Mouse (Mus musculus) forebrain, embryonic 14.5 days (tissue): ENCODE results near the gene Nppa. TPM values are rescaled to one million over a fixed set of nuclear protein-coding genes. Genes with fewer than 3 reads are reported as not detected.

Experiments used
- ATAC-seq: fragments of 200-750 bp; cut with Nextera tagmentation; 2 replicates; pipeline ENCODE4 v1.8.0; 2017; ENCODE audit warnings: mild to moderate bottlenecking, moderate library complexity
- DNase-seq: peaks from one replicate; pipeline ENCODE4 v3.0.0-alpha.2; 2015; ENCODE audit warnings: low spot score
- H3K27ac ChIP-seq: fragments of 300-500 bp; sonication (generic); 2 replicates; pipeline ENCODE4 v1.5.1; 2014; ENCODE audit warnings: low read depth, mild to moderate bottlenecking, control low read depth, low read length, moderate library complexity
- H3K27me3 ChIP-seq: fragments of 300-500 bp; sonication (generic); replicated peaks from 2 replicates; pipeline ENCODE4 v1.6.1; 2014; ENCODE audit warnings: low read length, control low read depth, mixed read lengths; ENCODE audit not compliant: control insufficient read depth, insufficient read depth
- H3K36me3 ChIP-seq: fragments of 300-500 bp; sonication (generic); 2 replicates; pipeline ENCODE4 v1.6.1; 2014; ENCODE audit warnings: low read length, control low read depth; ENCODE audit not compliant: control insufficient read depth, insufficient read depth
- H3K4me1 ChIP-seq: fragments of 300-500 bp; sonication (generic); 2 replicates; pipeline ENCODE4 v1.6.1; 2014; ENCODE audit warnings: antibody characterized with exemption, low read length, control low read depth; ENCODE audit not compliant: control insufficient read depth, insufficient read depth
- H3K4me2 ChIP-seq: fragments of 300-500 bp; sonication (generic); 2 replicates; pipeline ENCODE4 v1.6.1; 2014; ENCODE audit warnings: mild to moderate bottlenecking, control low read depth, low read length
- H3K4me3 ChIP-seq: fragments of 300-500 bp; sonication (generic); 2 replicates; pipeline ENCODE4 v1.5.1; 2014; ENCODE audit warnings: low read depth, low read length, control low read depth
- H3K9ac ChIP-seq: fragments of 300-500 bp; sonication (generic); 2 replicates; pipeline ENCODE4 v1.6.1; 2014; ENCODE audit warnings: mild to moderate bottlenecking, low read length, control low read depth, moderate library complexity
- H3K9me3 ChIP-seq: fragments of 300-500 bp; sonication (generic); replicated peaks from 2 replicates; pipeline ENCODE4 v1.6.1; 2016; ENCODE audit warnings: low read length, control low read depth, mixed read lengths; ENCODE audit not compliant: control insufficient read depth
- WGBS: fragments of 180-500 bp; shearing (Covaris S2); extraction: QIAGEN DNeasy Blood & Tissue Kit; methylation state at CpG from one replicate; pipeline ENCODE4 v1.1.7; 2014; 5-methylcytosine and 5-hydroxymethylcytosine counted together
- polyA plus RNA-seq: library from polyadenylated mRNA; unstranded; fragments of >200 nt; fragmentation: Nextera tagmentation; extraction: Ambion mirVana; gene quantifications from 2 replicates; pipeline ENCODE4 v1.2.1, GENCODE M21; 2014

The Nppa gene
- polyA plus RNA-seq, 1 experiment from 2014 or later, result 1.1 TPM

GRCm38 (mm10) chr4:148001866-148002265, 1.3 kb downstream of the Nppa start:
- DNase-seq (no peak), ATAC-seq (no peak)
- no peaks in the 10 kb centered on the region for H3K9me3 ChIP-seq
- H3K9ac ChIP-seq, result no peak overlapping the region
- no peaks in the 10 kb centered on the region for H3K27me3 ChIP-seq
- WGBS, result 48% methylated on average over 8 of the region's 8 CpGs
- H3K4me3 ChIP-seq, result no peak overlapping the region
- no peak overlapping the region for H3K4me2 ChIP-seq
- H3K4me1 ChIP-seq, result peaks cover 3% of the 10 kb centered on the region; the same call in 1 of the 2 replicates
- peaks cover 38% of the 10 kb centered on the region for H3K36me3 ChIP-seq
- no peak overlapping the region for H3K27ac ChIP-seq

DNA sequence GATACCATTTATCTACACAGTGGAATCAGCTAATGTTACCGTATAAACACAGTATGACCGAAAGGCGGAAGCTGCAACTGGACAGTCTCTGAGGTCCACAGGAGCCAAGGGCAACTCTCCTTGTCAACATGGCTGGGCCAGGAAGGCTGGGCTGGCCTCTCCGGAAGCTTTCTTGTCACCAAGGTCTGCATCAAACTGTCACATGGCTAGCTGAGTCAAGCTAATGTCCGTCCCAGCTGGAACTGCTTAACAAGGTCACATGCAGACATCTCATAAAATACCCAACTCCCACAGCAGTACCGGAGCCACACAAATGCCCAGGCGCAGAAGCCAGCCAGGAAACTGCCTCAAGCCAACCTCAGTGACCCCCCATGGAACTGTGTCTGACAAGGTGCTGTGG, 3.8 kb downstream of the Nppa start:
- Histone ChIP-seq H3K4me3 (no peak overlapping the region), H3K9me3 (no peaks in the 10 kb centered on the region), H3K27me3 (no peaks in the 10 kb centered on the region), H3K4me1 (peaks cover 3% of the 10 kb centered on the region; the same call in 1 of the 2 replicates), H3K36me3 (peaks cover 63% of the 10 kb centered on the region), H3K9ac (no peak overlapping the region), H3K4me2 (no peak overlapping the region), H3K27ac (no peak overlapping the region)
- 93% methylated on average over 7 of the region's 7 CpGs for WGBS
- ATAC-seq (no peak), DNase-seq (no peak)

- ATAC-seq, result 0 out of 2 replicates have a peak, but pooled peaks have one; percentile 21
- 76% methylated on average over 4 of the region's 4 CpGs for WGBS
- Histone ChIP-seq H3K4me3 (no peak overlapping the region), H3K9me3 (no peaks in the 10 kb centered on the region), H3K4me2 (no peak overlapping the region), H3K9ac (no peak overlapping the region), H3K27me3 (no peaks in the 10 kb centered on the region), H3K36me3 (peaks cover 98% of the 10 kb centered on the region), H3K27ac (no peak overlapping the region), H3K4me1 (no peaks in the 10 kb centered on the region)
- DNase-seq, result peak; percentile 27
Measured at GRCm38 (mm10) chr4:148008412-148008811, 7.9 kb downstream of the Nppa start.

DNA sequence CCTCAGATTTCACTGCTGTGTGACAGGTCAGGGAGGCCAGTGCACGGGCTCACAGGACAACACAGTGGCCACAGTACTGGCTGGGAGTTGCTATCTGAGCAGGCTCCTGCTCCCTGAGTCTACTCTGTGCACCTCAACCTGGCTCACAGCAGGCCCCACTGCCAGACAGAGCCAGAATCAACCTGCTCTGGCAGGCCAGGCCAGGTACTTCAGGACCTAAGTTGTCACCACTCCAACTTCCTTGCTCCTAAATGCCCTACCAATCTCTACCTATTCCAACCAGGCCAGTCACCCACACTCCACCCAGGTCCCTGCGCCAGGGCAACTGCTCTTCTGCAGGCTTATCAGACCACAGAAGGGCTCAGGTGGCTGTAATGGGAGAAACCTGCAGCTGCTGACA, 9.1 kb downstream of the Nppa start:
- no peak overlapping the region for H3K27ac ChIP-seq
- ATAC-seq, result no peak
- no peaks in the 10 kb centered on the region for H3K4me1 ChIP-seq
- WGBS, result 95% methylated on average over 2 of the region's 2 CpGs
- no peak overlapping the region for H3K9ac ChIP-seq
- no peaks in the 10 kb centered on the region for H3K27me3 ChIP-seq
- no peak for DNase-seq
- no peak overlapping the region for H3K4me2 ChIP-seq
- H3K4me3 ChIP-seq, result no peak overlapping the region
- peaks cover 100% of the 10 kb centered on the region for H3K36me3 ChIP-seq
- no peaks in the 10 kb centered on the region for H3K9me3 ChIP-seq

DNA sequence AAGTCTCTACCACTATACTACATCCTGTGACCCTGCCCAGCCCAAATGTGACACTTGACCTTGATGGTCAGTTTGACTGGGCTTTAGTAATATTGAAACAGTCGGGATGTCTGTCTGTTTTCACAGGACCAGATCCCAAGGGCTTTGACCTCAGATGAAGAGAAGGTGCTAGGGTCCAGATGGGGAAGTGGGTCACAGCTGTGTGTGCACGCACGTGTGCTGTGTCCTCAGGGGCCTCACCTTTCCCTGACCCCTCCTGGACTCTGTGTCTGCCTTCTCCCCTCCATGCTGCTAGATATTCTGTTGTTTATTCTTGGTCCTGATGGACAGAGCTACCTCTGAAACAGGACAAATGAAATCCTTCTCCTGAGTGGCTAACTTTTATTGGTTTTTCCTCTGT, 10.8 kb downstream of the Nppa start:
- Histone ChIP-seq H3K4me3 (no peak overlapping the region), H3K4me2 (no peak overlapping the region), H3K27me3 (no peaks in the 10 kb centered on the region), H3K27ac (no peak overlapping the region), H3K4me1 (no peaks in the 10 kb centered on the region), H3K9ac (no peak overlapping the region), H3K9me3 (no peaks in the 10 kb centered on the region), H3K36me3 (peaks cover 100% of the 10 kb centered on the region)
- ATAC-seq, result no peak
- DNase-seq, result no peak
- 92% methylated on average over 3 of the region's 3 CpGs for WGBS

DNA sequence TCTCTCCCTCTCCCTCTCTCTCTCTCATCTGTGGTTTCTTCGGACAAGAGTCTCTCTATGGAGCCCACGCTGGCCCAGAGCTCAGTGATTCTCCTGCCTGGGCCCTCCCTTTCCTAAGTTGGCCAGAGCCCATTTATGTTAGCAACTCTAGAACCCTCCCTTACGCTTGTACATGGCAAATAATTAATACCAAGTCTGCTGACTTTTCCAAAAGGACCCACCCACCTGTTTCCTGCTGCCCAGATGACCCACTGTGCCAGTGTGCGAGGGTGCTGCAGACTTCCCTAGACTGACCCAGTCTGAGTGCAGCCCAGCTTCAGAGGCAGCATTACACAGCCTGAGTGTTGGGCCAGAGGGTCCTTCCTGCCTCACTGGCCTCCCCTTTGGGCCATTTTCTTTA, 11.7 kb downstream of the Nppa start:
- WGBS, result 84% methylated on average over 4 of the region's 4 CpGs
- no peak for ATAC-seq
- Histone ChIP-seq H3K9me3 (no peaks in the 10 kb centered on the region), H3K4me2 (no peak overlapping the region), H3K27ac (no peak overlapping the region), H3K4me1 (no peaks in the 10 kb centered on the region), H3K27me3 (no peaks in the 10 kb centered on the region), H3K36me3 (peaks cover 100% of the 10 kb centered on the region), H3K9ac (no peak overlapping the region), H3K4me3 (no peak overlapping the region)
- no peak for DNase-seq

- Histone ChIP-seq H3K27ac (no peak overlapping the region), H3K36me3 (peaks cover 100% of the 10 kb centered on the region), H3K4me2 (no peak overlapping the region), H3K9ac (no peak overlapping the region), H3K9me3 (no peaks in the 10 kb centered on the region), H3K27me3 (no peaks in the 10 kb centered on the region), H3K4me1 (no peaks in the 10 kb centered on the region), H3K4me3 (no peak overlapping the region)
- ATAC-seq (no peak), DNase-seq (no peak)
- 79% methylated on average over 10 of the region's 10 CpGs for WGBS
Measured at GRCm38 (mm10) chr4:148015418-148015817, 14.9 kb downstream of the Nppa start.

DNA sequence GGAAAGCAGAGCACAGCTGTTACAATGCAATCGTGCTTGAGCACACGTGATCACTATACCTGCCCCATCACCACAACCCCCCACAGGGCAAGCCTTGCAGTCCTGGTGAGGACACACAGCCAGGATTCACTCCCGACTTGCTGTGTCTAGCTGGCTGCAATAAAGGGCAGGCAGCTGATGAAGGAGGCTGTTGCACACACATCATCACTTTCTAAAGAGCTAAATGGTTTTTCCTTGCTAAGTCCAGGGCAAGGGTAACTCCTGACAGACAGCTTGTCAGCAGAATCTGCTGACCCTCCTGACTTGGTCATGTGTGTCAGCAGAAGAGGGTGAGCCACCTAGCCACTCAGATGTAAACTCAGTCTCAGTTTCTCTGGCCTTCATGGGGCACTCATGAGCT, 16.5 kb downstream of the Nppa start:
- ATAC-seq (no peak), DNase-seq (no peak)
- no peak overlapping the region for H3K4me2 ChIP-seq
- H3K9me3 ChIP-seq, result no peaks in the 10 kb centered on the region
- H3K27ac ChIP-seq, result no peak overlapping the region
- no peak overlapping the region for H3K4me3 ChIP-seq
- no peaks in the 10 kb centered on the region for H3K4me1 ChIP-seq
- no peak overlapping the region for H3K9ac ChIP-seq
- WGBS, result 83% methylated on average over 3 of the region's 3 CpGs
- H3K36me3 ChIP-seq, result peaks cover 100% of the 10 kb centered on the region
- no peaks in the 10 kb centered on the region for H3K27me3 ChIP-seq

GRCm38 (mm10) chr4:148018410-148018809, 17.9 kb downstream of the Nppa start:
- H3K4me3 ChIP-seq, result no peak overlapping the region
- ATAC-seq (peak; percentile 66), DNase-seq (peak; percentile 35)
- peak overlapping the region; percentile 21; the same call in 1 of the 2 replicates for H3K27ac ChIP-seq
- WGBS, result 33% methylated on average over 2 of the region's 2 CpGs
- no peaks in the 10 kb centered on the region for H3K27me3 ChIP-seq
- peaks cover 100% of the 10 kb centered on the region for H3K36me3 ChIP-seq
- H3K9ac ChIP-seq, result no peak overlapping the region
- H3K4me2 ChIP-seq, result no peak overlapping the region
- no peaks in the 10 kb centered on the region for H3K4me1 ChIP-seq
- no peaks in the 10 kb centered on the region for H3K9me3 ChIP-seq
